Mouse (Mus musculus) cerebellum, adult 2 months (tissue): Measurements from ENCODE around the gene Atp13a1. TPM values are rescaled to one million over a fixed set of nuclear protein-coding genes. Genes with fewer than 3 reads are reported as not detected.

Experiments
- DNase-seq, 2 experiments: peaks; one replicate each; pipeline ENCODE4 v3.0.0; 2021
- H3K27ac ChIP-seq: fragments of 200-500 bp; 2 replicates; pipeline ENCODE4 v1.5.1; 2012; ENCODE audit warnings: low read length, control low read depth, inconsistent platforms; ENCODE audit not compliant: insufficient read depth
- H3K27me3 ChIP-seq: fragments of 200-500 bp; 2 replicates; pipeline ENCODE4 v1.6.1; 2012; ENCODE audit warnings: inconsistent platforms, mild to moderate bottlenecking, low read length, moderate library complexity; ENCODE audit not compliant: control insufficient read depth, insufficient read depth
- H3K4me1 ChIP-seq: fragments of 200-500 bp; 2 replicates; pipeline ENCODE4 v1.6.1; 2011; ENCODE audit warnings: low read length; ENCODE audit not compliant: control insufficient read depth, insufficient read depth
- H3K4me3 ChIP-seq: fragments of 200-500 bp; replicated peaks from 2 replicates; pipeline ENCODE3; 2011; ENCODE audit warnings: mild to moderate bottlenecking, low read depth, low read length, control low read depth; ENCODE audit not compliant: insufficient read depth
- CTCF ChIP-seq: fragments of 200-500 bp; IDR thresholded peaks from 2 replicates; pipeline ENCODE4 v1.5.1; 2011; ENCODE audit warnings: low read depth, mild to moderate bottlenecking, control low read depth, low read length, moderate library complexity, borderline replicate concordance; ENCODE audit not compliant: insufficient read depth
- POLR2A ChIP-seq: fragments of 200-500 bp; IDR thresholded peaks from 2 replicates; pipeline ENCODE4 v1.6.1; 2011; ENCODE audit warnings: low read length, control low read depth, borderline replicate concordance; ENCODE audit not compliant: insufficient read depth
- WGBS: fragments of 180-500 bp; shearing (Covaris S2); methylation state at CpG from one replicate; pipeline ENCODE4 v1.1.7; 2018; 5-methylcytosine and 5-hydroxymethylcytosine counted together
- polyA plus RNA-seq: library from polyadenylated mRNA; depleted of rRNA; stranded (reverse); fragments of >200 nt; gene quantifications from 2 replicates; pipeline ENCODE4 v1.2.3, GENCODE M21; 2012

Atp13a1 gene
- polyA plus RNA-seq, 1 experiment = 54.4 TPM

DNA sequence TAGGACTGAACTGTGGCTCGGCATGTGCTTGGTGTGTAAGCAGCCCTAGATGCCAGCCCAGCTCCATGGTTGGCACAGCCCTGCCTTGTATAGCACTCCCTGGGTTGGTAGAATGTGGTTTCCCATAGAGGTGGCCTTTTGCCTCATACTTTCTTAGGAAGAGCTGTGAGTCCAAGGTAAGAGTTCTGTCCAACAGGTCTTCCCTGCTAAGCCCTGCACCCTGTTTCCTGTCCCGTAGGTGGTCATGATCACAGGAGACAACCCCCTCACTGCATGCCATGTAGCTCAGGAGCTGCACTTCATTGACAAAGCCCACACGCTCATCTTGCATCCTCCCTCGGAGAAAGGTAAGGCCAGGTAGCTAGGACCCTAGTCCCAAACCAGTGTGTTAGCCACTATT, 10.8 kb downstream of the Atp13a1 start:
- DNase-seq = peak in 1 of 2 experiments; percentile 4
- no peak for TF ChIP-seq CTCF
- no peak for TF ChIP-seq POLR2A
- 95% methylated on average over 4 of the region's 4 CpGs for WGBS
- Histone ChIP-seq H3K27me3 (no peaks in the 10 kb centered on the region), H3K4me1 (no peaks in the 10 kb centered on the region), H3K27ac (no peak overlapping the region), H3K4me3 (no peak overlapping the region)

DNA sequence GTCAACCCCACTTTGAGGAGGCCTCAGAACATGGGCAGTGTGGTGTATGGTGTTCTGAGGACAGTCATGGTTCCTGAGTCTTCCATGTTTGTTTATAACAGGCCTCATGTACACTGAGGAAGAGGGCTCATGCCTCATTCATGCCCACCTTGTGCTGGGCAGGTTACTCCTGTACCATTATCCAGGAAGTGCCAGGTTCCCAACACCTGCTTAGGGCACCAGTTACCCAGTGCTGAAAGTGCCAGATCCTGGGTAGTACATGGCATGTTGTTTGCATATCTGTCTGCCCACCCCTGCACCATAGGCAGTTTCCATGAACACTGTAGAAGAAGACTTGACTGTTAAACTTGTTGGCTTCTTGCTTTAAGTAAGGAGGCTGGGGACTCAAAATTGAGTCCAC, 11.3 kb downstream of the Atp13a1 start:
- Histone ChIP-seq H3K27me3 (no peaks in the 10 kb centered on the region), H3K27ac (no peak overlapping the region), H3K4me3 (no peak overlapping the region), H3K4me1 (no peaks in the 10 kb centered on the region)
- DNase-seq = no peak
- TF ChIP-seq CTCF (no peak), POLR2A (no peak)

DNA sequence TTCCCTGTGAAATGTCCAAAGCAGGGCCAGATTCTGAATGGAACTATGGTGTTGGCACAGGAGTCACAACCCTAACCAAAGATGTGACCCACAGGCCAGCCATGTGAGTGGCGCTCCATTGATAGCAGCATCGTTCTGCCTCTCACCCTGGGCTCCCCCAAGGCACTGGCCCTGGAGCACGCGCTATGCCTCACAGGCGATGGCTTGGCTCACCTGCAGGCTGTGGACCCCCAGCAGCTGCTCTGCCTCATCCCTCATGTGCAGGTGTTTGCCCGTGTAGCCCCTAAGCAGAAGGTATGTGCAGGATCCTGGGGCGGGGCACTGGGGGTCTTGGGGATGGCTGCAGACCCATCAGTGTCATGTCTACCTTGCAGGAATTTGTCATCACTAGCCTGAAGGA, 12.4 kb downstream of the Atp13a1 start:
- WGBS = 93% methylated on average over 7 of the region's 7 CpGs
- no peaks in the 10 kb centered on the region for H3K4me1 ChIP-seq
- H3K27ac ChIP-seq = no peak overlapping the region
- H3K4me3 ChIP-seq = no peak overlapping the region
- no peak for DNase-seq
- TF ChIP-seq CTCF (no peak), POLR2A (no peak)
- H3K27me3 ChIP-seq = no peaks in the 10 kb centered on the region

DNA sequence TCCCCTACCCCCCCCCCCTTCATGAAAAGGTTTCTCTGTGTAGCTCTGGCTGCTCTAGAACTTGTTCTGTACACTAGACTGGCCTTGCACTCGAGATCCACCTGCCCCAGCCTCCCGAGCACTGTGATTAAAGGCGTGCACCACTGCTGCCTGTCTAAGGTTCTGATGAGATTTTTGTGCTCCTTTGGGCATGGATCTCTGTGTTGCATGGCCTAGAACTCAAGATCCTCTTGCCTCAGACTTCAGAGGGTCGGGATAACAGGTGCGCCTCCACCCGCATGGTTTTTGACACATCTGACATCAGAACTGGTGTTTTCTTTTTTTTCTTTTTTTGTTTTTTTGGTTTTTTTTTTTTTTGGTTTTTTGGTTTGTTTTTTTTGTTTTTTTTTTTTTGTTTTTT, 13.6 kb downstream of the Atp13a1 start:
- no peak for TF ChIP-seq POLR2A
- TF ChIP-seq CTCF = no peak
- WGBS = 91% methylated on average over 6 of the region's 6 CpGs

DNA sequence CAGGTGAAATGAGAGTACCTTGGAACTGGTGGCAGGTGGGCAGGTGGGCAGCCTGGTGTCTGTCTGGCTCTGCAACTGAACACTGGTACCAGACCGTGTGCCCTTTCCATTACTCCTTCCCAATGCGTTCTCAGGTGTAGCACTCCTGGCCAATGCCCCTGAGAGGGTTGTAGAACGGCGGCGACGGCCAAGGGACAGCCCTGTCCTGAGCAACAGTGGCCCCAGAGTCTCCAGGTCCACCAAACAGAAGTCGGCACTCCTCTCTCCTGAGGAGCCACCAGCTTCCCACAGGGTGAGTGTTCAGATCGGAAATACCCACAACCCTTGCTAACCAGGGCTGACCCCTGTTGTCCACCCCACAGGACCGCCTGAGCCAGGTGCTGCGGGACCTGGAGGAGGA, 14.1 kb downstream of the Atp13a1 start:
- DNase-seq = no peak
- 94% methylated on average over 10 of the region's 10 CpGs for WGBS
- no peak overlapping the region for H3K4me3 ChIP-seq
- H3K27ac ChIP-seq = no peak overlapping the region
- TF ChIP-seq POLR2A (no peak), CTCF (no peak)
- H3K27me3 ChIP-seq = no peaks in the 10 kb centered on the region
- H3K4me1 ChIP-seq = 0 out of 2 replicates have a peak, but pooled peaks cover 3% of the 10 kb centered on the region

More for the DNA sequence above, 13.6 kb downstream of the Atp13a1 start:
- H3K4me1 ChIP-seq = 0 out of 2 replicates have a peak, but pooled peaks cover 3% of the 10 kb centered on the region
- H3K4me3 ChIP-seq = no peak overlapping the region
- DNase-seq = no peak
- no peak overlapping the region for H3K27ac ChIP-seq
- H3K27me3 ChIP-seq = no peaks in the 10 kb centered on the region

DNA sequence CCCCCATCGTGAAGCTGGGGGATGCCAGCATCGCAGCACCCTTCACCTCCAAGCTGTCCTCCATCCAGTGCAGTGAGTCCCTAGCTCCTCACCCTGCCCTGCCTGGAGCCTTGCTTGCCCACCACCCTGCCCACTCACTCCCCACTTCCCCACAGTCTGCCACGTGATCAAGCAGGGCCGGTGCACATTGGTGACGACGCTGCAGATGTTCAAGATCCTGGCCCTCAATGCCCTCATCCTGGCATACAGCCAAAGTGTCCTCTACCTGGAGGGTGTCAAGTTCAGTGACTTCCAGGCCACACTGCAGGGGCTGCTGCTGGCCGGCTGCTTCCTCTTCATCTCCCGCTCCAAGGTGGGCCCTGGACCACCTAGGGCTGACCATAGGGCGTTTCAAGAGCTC, 14.5 kb downstream of the Atp13a1 start:
- 84% methylated on average over 9 of the region's 9 CpGs for WGBS

DNA sequence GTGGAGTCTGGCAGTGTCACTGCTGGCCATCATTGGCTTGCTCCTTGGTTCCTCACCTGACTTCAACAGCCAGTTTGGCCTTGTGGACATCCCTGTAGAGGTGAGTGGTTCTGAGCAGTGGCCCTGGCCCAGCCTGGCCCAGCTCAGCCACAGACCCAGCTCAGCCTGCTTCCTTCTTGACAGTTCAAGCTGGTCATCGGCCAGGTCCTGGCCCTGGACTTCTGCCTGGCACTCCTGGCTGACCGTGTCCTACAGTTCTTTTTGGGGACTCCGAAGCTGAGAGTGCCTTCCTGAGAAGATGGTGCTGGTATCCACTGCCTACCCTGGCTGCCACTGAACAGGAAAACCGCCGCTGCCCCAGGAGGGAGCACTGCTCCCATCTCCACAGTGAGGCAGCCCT, 16.3 kb downstream of the Atp13a1 start:
- Histone ChIP-seq H3K4me1 (0 out of 2 replicates have a peak, but pooled peaks cover 3% of the 10 kb centered on the region), H3K4me3 (no peak overlapping the region), H3K27me3 (no peaks in the 10 kb centered on the region), H3K27ac (no peak overlapping the region)
- TF ChIP-seq POLR2A (no peak), CTCF (no peak)
- DNase-seq = no peak
- WGBS = 71% methylated on average over 5 of the region's 5 CpGs

More for the DNA sequence above, 14.5 kb downstream of the Atp13a1 start:
- TF ChIP-seq CTCF (no peak), POLR2A (no peak)
- DNase-seq = no peak
- Histone ChIP-seq H3K4me1 (0 out of 2 replicates have a peak, but pooled peaks cover 3% of the 10 kb centered on the region), H3K27me3 (no peaks in the 10 kb centered on the region), H3K4me3 (no peak overlapping the region), H3K27ac (no peak overlapping the region)

DNA sequence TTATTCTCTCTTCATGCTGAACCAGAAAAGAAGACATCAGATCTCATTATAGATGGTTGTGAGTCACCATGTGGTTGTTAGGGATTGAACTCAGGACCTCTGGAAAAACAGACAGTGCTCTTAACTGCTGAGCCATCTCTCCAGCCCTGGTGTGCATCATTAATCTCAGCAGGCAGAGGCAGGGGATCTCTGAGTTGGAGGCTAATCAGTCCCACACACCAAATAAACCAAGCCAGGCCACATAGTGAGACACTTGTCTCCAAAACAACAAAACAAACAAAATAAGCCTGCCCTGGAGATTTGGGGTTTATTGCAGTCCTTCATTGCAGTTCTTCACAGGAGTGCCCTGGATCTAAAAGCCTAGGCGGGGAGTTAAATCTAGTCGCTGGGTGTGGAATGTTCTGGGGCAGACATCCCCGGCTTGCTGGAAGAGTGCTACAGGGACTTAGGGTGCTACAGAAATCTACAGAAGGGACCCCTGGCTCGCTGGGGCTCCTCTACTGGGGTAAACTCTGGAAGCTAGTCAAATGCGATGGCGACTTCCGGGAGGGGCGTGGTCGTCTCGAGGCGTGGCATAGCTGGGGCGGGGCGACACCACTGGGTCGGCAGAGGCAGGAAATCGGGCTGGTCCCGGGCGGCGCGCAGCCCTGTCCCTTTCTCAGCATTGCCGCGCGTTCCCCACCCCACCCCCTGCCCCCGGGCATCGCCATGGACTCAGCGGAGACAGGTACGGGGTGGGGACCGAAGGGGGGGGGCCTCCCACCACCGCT, 17.3 kb downstream of the Atp13a1 start, which contains the start of gene Gmip:
Gene Gmip, plus strand, starts transcription at position 586 of the 770 bp plus-strand sequence.
- 9% methylated on average over 26 of the region's 28 CpGs for WGBS
- Histone ChIP-seq H3K27me3 (no peaks in the 10 kb centered on the region), H3K4me1 (0 out of 2 replicates have a peak, but pooled peaks cover 3% of the 10 kb centered on the region), H3K27ac (no peak within 1 kb of the TSS), H3K4me3 (peak within 1 kb of the TSS; percentile 49)
- DNase-seq = peak in 1 of 2 experiments; percentile 29
- TF ChIP-seq CTCF (no peak), POLR2A (no peak)
